Mouse (Mus musculus) small intestine, adult 2 months (tissue): ENCODE data around the gene Efna2. TPM values are rescaled to one million over a fixed set of nuclear protein-coding genes. Genes with fewer than 3 reads are reported as not detected.

Experiments
- H3K27ac ChIP-seq: fragments of 200-500 bp; 2 replicates; pipeline ENCODE4 v1.5.1; 2012; ENCODE audit warnings: low read depth, low read length, control low read depth, inconsistent platforms; ENCODE audit not compliant: insufficient read depth
- H3K27me3 ChIP-seq: fragments of 200-500 bp; 2 replicates; pipeline ENCODE4 v1.6.1; 2012; ENCODE audit warnings: mild to moderate bottlenecking, moderate library complexity, low read length, inconsistent platforms; ENCODE audit not compliant: control insufficient read depth, insufficient read depth
- H3K36me3 ChIP-seq: fragments of 200-500 bp; 2 replicates; pipeline ENCODE4 v1.6.1; 2012; ENCODE audit warnings: mild to moderate bottlenecking, low read length, control low read depth, inconsistent platforms; ENCODE audit not compliant: control insufficient read depth, insufficient read depth
- H3K4me1 ChIP-seq: fragments of 200-500 bp; 2 replicates; pipeline ENCODE4 v1.6.1; 2012; ENCODE audit warnings: low read length, inconsistent platforms, mixed read lengths; ENCODE audit not compliant: control insufficient read depth, insufficient read depth, insufficient read length
- H3K4me3 ChIP-seq: fragments of 200-500 bp; 2 replicates; pipeline ENCODE4 v1.5.1; 2012; ENCODE audit warnings: low read depth, mild to moderate bottlenecking, control low read depth, inconsistent platforms, low read length, moderate library complexity
- CTCF ChIP-seq: fragments of 200-500 bp; IDR thresholded peaks from 2 replicates; pipeline ENCODE4 v1.5.1; 2012; ENCODE audit warnings: low read depth, mild to moderate bottlenecking, control low read depth, inconsistent platforms, low read length, moderate library complexity, mixed read lengths; ENCODE audit not compliant: insufficient replicate concordance, insufficient read length; ENCODE audit errors: extremely low read depth
- POLR2A ChIP-seq: fragments of 200-500 bp; IDR thresholded peaks from 2 replicates; pipeline ENCODE4 v1.6.1; 2012; ENCODE audit warnings: low read depth, mild to moderate bottlenecking, control low read depth, inconsistent platforms, low read length, moderate library complexity
- WGBS: fragments of 180-500 bp; shearing (Covaris S2); methylation state at CpG from one replicate; pipeline ENCODE4 v1.1.7; 2018; 5-methylcytosine and 5-hydroxymethylcytosine counted together
- polyA plus RNA-seq: library from polyadenylated mRNA; depleted of rRNA; stranded (reverse); fragments of >200 nt; gene quantifications from 2 replicates; pipeline ENCODE4 v1.2.3, GENCODE M21; 2012

Efna2 gene
- polyA plus RNA-seq, 1 experiment, result 1.8 TPM

- Histone ChIP-seq H3K27ac (no peak within 1 kb of the TSS), H3K27me3 (peaks cover 15% of the 10 kb centered on the region), H3K4me3 (peak within 1 kb of the TSS; percentile 64), H3K36me3 (peaks cover 6% of the 10 kb centered on the region), H3K4me1 (peaks cover 25% of the 10 kb centered on the region)
- WGBS, result 1% methylated on average over 93 of the region's 94 CpGs
- no peak for TF ChIP-seq POLR2A
- TF ChIP-seq CTCF, result no peak
Measured at GRCm38 (mm10) chr10:80138553-80139438, 40.5 kb upstream of the Efna2 start, which contains the start of gene Atp5d. Atp5d (plus strand) TSS chr10:80138632.

GRCm38 (mm10) chr10:80139439-80139775 is 39.9 kb upstream of the Efna2 start:
- Histone ChIP-seq H3K4me1 (peaks cover 25% of the 10 kb centered on the region), H3K36me3 (peaks cover 12% of the 10 kb centered on the region), H3K4me3 (peak overlapping the region; percentile 64), H3K27ac (no peak overlapping the region), H3K27me3 (peaks cover 15% of the 10 kb centered on the region)
- TF ChIP-seq CTCF (no peak), POLR2A (no peak)
- WGBS, result under 1% methylated on average over 10 of the region's 10 CpGs

- Histone ChIP-seq H3K27me3 (peaks cover 15% of the 10 kb centered on the region), H3K4me1 (peaks cover 30% of the 10 kb centered on the region), H3K27ac (no peak overlapping the region), H3K4me3 (no peak overlapping the region), H3K36me3 (peaks cover 18% of the 10 kb centered on the region)
- TF ChIP-seq CTCF (no peak), POLR2A (no peak)
- WGBS, result 74% methylated on average over 11 of the region's 11 CpGs
Measured at GRCm38 (mm10) chr10:80139975-80140665, 39.2 kb upstream of the Efna2 start.

- peaks cover 15% of the 10 kb centered on the region for H3K27me3 ChIP-seq
- H3K4me1 ChIP-seq, result peaks cover 34% of the 10 kb centered on the region
- TF ChIP-seq CTCF, result no peak
- no peak for TF ChIP-seq POLR2A
- peaks cover 23% of the 10 kb centered on the region for H3K36me3 ChIP-seq
- WGBS, result 69% methylated on average over 10 of the region's 10 CpGs
- peak within 1 kb of the TSS; percentile 43 for H3K4me3 ChIP-seq
- H3K27ac ChIP-seq, result peak within 1 kb of the TSS; percentile 48
Measured at GRCm38 (mm10) chr10:80140666-80141035, 38.6 kb upstream of the Efna2 start, which contains the start of gene Cbarp. Cbarp (minus strand) TSS chr10:80140835.

GRCm38 (mm10) chr10:80141243-80141642 is 38.0 kb upstream of the Efna2 start:
- peak; percentile 64 for TF ChIP-seq CTCF
- TF ChIP-seq POLR2A, result no peak; the same call in 1 of the 2 replicates
- 0% methylated on average over 29 of the region's 29 CpGs for WGBS
- H3K4me1 ChIP-seq, result peaks cover 37% of the 10 kb centered on the region

GRCm38 (mm10) chr10:80141786-80142529 is 37.3 kb upstream of the Efna2 start:
- TF ChIP-seq CTCF (no peak), POLR2A (peak; percentile 67)
- H3K27me3 ChIP-seq, result peaks cover 15% of the 10 kb centered on the region
- H3K27ac ChIP-seq, result peak overlapping the region; percentile 96
- peak overlapping the region; percentile 86 for H3K4me3 ChIP-seq
- under 1% methylated on average over 43 of the region's 43 CpGs for WGBS
- H3K36me3 ChIP-seq, result peaks cover 25% of the 10 kb centered on the region
- H3K4me1 ChIP-seq, result peaks cover 41% of the 10 kb centered on the region

More at GRCm38 (mm10) chr10:80141243-80141642, 38.0 kb upstream of the Efna2 start:
- Histone ChIP-seq H3K4me3 (peak overlapping the region; percentile 43), H3K27me3 (peaks cover 15% of the 10 kb centered on the region), H3K27ac (peak overlapping the region; percentile 48), H3K36me3 (peaks cover 25% of the 10 kb centered on the region)
